Mouse (Mus musculus) cortical plate, adult 2 months (tissue): ENCODE data around the gene Zfr.

Source experiments
- CTCF ChIP-seq: fragments of 200-500 bp; IDR thresholded peaks from 2 replicates; pipeline ENCODE4 v1.5.1; 2011; ENCODE audit warnings: mild to moderate bottlenecking, control low read depth, low read length; ENCODE audit not compliant: insufficient read depth; ENCODE audit errors: extremely low read depth
- POLR2A ChIP-seq: fragments of 200-500 bp; IDR thresholded peaks from 2 replicates; pipeline ENCODE4 v1.6.1; 2011; ENCODE audit warnings: mild to moderate bottlenecking, low read length, control low read depth; ENCODE audit not compliant: insufficient read depth; ENCODE audit errors: extremely low read depth

- TF ChIP-seq CTCF = no peak
- TF ChIP-seq POLR2A = no peak
Observed at GRCm38 (mm10) chr15:12206646-12207222, 89.1 kb downstream of the Zfr start.
